Mouse (Mus musculus) MEL (cell line): Measurements from ENCODE around the gene Rsrp1. TPM values are rescaled to one million over a fixed set of nuclear protein-coding genes. Genes with fewer than 3 reads are reported as not detected.

ENCODE experiments used
- DNase-seq: peaks from one replicate; pipeline ENCODE4 v3.0.0; 2011; ENCODE audit warnings: low read depth, low spot score
- H3K27ac ChIP-seq: 2 replicates; pipeline ENCODE4 v1.5.1; 2012; ENCODE audit warnings: low read depth, mild to moderate bottlenecking, control low read depth, low read length, moderate library complexity; ENCODE audit not compliant: control insufficient read depth
- H3K27me3 ChIP-seq, 2 experiments: fragments of 150-350 bp in 1 of 2; sonication (generic) in 1 of 2; 2 replicates each; pipeline ENCODE4 v1.6.1; 2012; ENCODE audit warnings: low read length in 2 of 2, mild to moderate bottlenecking in 2 of 2, improper control_type of control experiment in 1 of 2, moderate library complexity in 1 of 2; ENCODE audit not compliant: insufficient read depth in 2 of 2, control insufficient read depth in 1 of 2
- H3K36me3 ChIP-seq, 2 experiments: 2 replicates each; pipeline ENCODE4 v1.6.1; 2012 to 2014; ENCODE audit warnings: low read length in 2 of 2, improper control_type of control experiment in 1 of 2, inconsistent platforms in 1 of 2, mild to moderate bottlenecking in 1 of 2; ENCODE audit not compliant: insufficient read depth in 2 of 2, control insufficient read depth in 1 of 2
- H3K4me1 ChIP-seq, 2 experiments: fragments of 150-350 bp in 1 of 2; sonication (generic) in 1 of 2; 2 replicates each; pipeline ENCODE4 v1.6.1; 2012; ENCODE audit warnings: low read length in 2 of 2, improper control_type of control experiment in 1 of 2, mild to moderate bottlenecking in 1 of 2; ENCODE audit not compliant: insufficient read depth in 2 of 2, control insufficient read depth in 1 of 2
- H3K4me3 ChIP-seq, 2 experiments: fragments of 150-350 bp in 1 of 2; sonication (generic) in 1 of 2; 2 replicates each; pipeline ENCODE4 v1.5.1; 2012; ENCODE audit warnings: low read depth in 2 of 2, low read length in 2 of 2, mild to moderate bottlenecking in 2 of 2, moderate library complexity in 2 of 2, control low read depth in 1 of 2, improper control_type of control experiment in 1 of 2; ENCODE audit not compliant: control insufficient read depth in 1 of 2, insufficient read depth in 1 of 2
- H3K79me2 ChIP-seq: 2 replicates; pipeline ENCODE4 v1.6.1; 2012; ENCODE audit warnings: mild to moderate bottlenecking, low read length, moderate library complexity; ENCODE audit not compliant: control insufficient read depth, poor library complexity, insufficient read depth
- H3K9ac ChIP-seq: 2 replicates; pipeline ENCODE4 v1.6.1; 2012; ENCODE audit warnings: low read depth, mild to moderate bottlenecking, control low read depth, low read length, moderate library complexity; ENCODE audit not compliant: control insufficient read depth, poor library complexity, severe bottlenecking
- H3K9me3 ChIP-seq: fragments of 150-350 bp; sonication (generic); replicated peaks from 2 replicates; pipeline ENCODE4 v1.6.1; 2012; ENCODE audit warnings: mild to moderate bottlenecking, low read length, improper control_type of control experiment, moderate library complexity; ENCODE audit not compliant: insufficient read depth
- BHLHE40 ChIP-seq: IDR thresholded peaks from 2 replicates; pipeline ENCODE4 v1.6.1; 2012; ENCODE audit warnings: low read depth, mild to moderate bottlenecking, inconsistent platforms, low read length, improper control_type of control experiment, borderline replicate concordance
- CHD1 ChIP-seq: IDR thresholded peaks from 2 replicates; pipeline ENCODE4 v1.6.1; 2012; ENCODE audit warnings: low read depth, mild to moderate bottlenecking, inconsistent platforms, low read length, improper control_type of control experiment
- CHD2 ChIP-seq: IDR thresholded peaks from 2 replicates; pipeline ENCODE4 v1.6.1; 2011; ENCODE audit warnings: low read length, improper control_type of control experiment
- E2F4 ChIP-seq: IDR thresholded peaks from 2 replicates; pipeline ENCODE4 v1.6.1; 2011; ENCODE audit warnings: low read depth, low read length, improper control_type of control experiment, borderline replicate concordance
- ELF1 ChIP-seq: IDR thresholded peaks from 2 replicates; pipeline ENCODE4 v1.6.1; 2014; ENCODE audit warnings: low read depth, mild to moderate bottlenecking, inconsistent platforms, low read length, improper control_type of control experiment, moderate library complexity
- EP300 ChIP-seq, 2 experiments: IDR thresholded peaks; 2 replicates each; pipeline ENCODE4 v1.6.1; 2011; ENCODE audit warnings: improper control_type of control experiment in 2 of 2, low read length in 2 of 2, low read depth in 1 of 2, mild to moderate bottlenecking in 1 of 2
- ETS1 ChIP-seq: IDR thresholded peaks from 2 replicates; pipeline ENCODE4 v1.6.1; 2012; ENCODE audit warnings: low read depth, mild to moderate bottlenecking, inconsistent platforms, low read length, improper control_type of control experiment, moderate library complexity
- GATA1 ChIP-seq: IDR thresholded peaks from 2 replicates; pipeline ENCODE4 v1.6.1; 2011; ENCODE audit warnings: low read depth, low read length, improper control_type of control experiment
- HCFC1 ChIP-seq: IDR thresholded peaks from 2 replicates; pipeline ENCODE4 v1.6.1; 2012; ENCODE audit warnings: low read depth, mild to moderate bottlenecking, inconsistent platforms, low read length, improper control_type of control experiment, moderate library complexity
- JUND ChIP-seq: IDR thresholded peaks from 2 replicates; pipeline ENCODE4 v1.6.1; 2011; ENCODE audit warnings: low read depth, mild to moderate bottlenecking, improper control_type of control experiment, low read length
- MAFK ChIP-seq: IDR thresholded peaks from 2 replicates; pipeline ENCODE4 v1.6.1; 2011; ENCODE audit warnings: low read depth, mild to moderate bottlenecking, low read length, improper control_type of control experiment, borderline replicate concordance
- MAX ChIP-seq: IDR thresholded peaks from 2 replicates; pipeline ENCODE4 v1.6.1; 2011; ENCODE audit warnings: low read length, improper control_type of control experiment
- MEF2A ChIP-seq: IDR thresholded peaks from 2 replicates; pipeline ENCODE4 v1.6.1; 2014; ENCODE audit warnings: low read depth, mild to moderate bottlenecking, inconsistent platforms, low read length, improper control_type of control experiment; ENCODE audit not compliant: poor library complexity, insufficient replicate concordance, severe bottlenecking; ENCODE audit errors: extremely low read depth
- MXI1 ChIP-seq: IDR thresholded peaks from 2 replicates; pipeline ENCODE4 v1.6.1; 2011; ENCODE audit warnings: mild to moderate bottlenecking, low read depth, low read length, improper control_type of control experiment
- NELFE ChIP-seq: IDR thresholded peaks from 2 replicates; pipeline ENCODE4 v1.6.1; 2011; ENCODE audit warnings: low read depth, low read length, improper control_type of control experiment
- POLR2A ChIP-seq, 2 experiments: IDR thresholded peaks; 2 replicates each; pipeline ENCODE4 v1.6.1; 2011 to 2012; ENCODE audit warnings: low read length in 2 of 2, mild to moderate bottlenecking in 2 of 2, control low read depth in 1 of 2, improper control_type of control experiment in 1 of 2, low read depth in 1 of 2, moderate library complexity in 1 of 2; ENCODE audit not compliant: control insufficient read depth in 1 of 2, insufficient read depth in 1 of 2, poor library complexity in 1 of 2
- RAD21 ChIP-seq: IDR thresholded peaks from 2 replicates; pipeline ENCODE4 v1.6.1; 2011; ENCODE audit warnings: mild to moderate bottlenecking, low read depth, low read length, improper control_type of control experiment
- SIN3A ChIP-seq: IDR thresholded peaks from 2 replicates; pipeline ENCODE4 v1.6.1; 2012; ENCODE audit warnings: low read length, improper control_type of control experiment, inconsistent platforms
- SMC3 ChIP-seq: IDR thresholded peaks from 2 replicates; pipeline ENCODE4 v1.6.1; 2011; ENCODE audit warnings: low read depth, low read length, improper control_type of control experiment
- TAL1 ChIP-seq: IDR thresholded peaks from 2 replicates; pipeline ENCODE4 v1.6.1; 2012; ENCODE audit warnings: mild to moderate bottlenecking, inconsistent platforms, low read length, moderate library complexity, mixed read lengths
- TCF12 ChIP-seq: IDR thresholded peaks from 2 replicates; pipeline ENCODE4 v1.6.1; 2014; ENCODE audit warnings: low read depth, mild to moderate bottlenecking, inconsistent platforms, low read length, improper control_type of control experiment, moderate library complexity
- USF1 ChIP-seq: IDR thresholded peaks from 2 replicates; pipeline ENCODE4 v1.6.1; 2014; ENCODE audit warnings: low read depth, mild to moderate bottlenecking, inconsistent platforms, low read length, improper control_type of control experiment, moderate library complexity
- USF2 ChIP-seq, 2 experiments: IDR thresholded peaks; 2 replicates each; pipeline ENCODE4 v1.6.1; 2011 to 2012; ENCODE audit warnings: improper control_type of control experiment in 2 of 2, low read length in 2 of 2, borderline replicate concordance in 1 of 2, inconsistent platforms in 1 of 2, low read depth in 1 of 2, mild to moderate bottlenecking in 1 of 2; ENCODE audit not compliant: insufficient read depth in 1 of 2
- ZC3H11A ChIP-seq: IDR thresholded peaks from 2 replicates; pipeline ENCODE4 v1.6.1; 2012; ENCODE audit warnings: low read depth, mild to moderate bottlenecking, inconsistent platforms, low read length, improper control_type of control experiment
- ZKSCAN1 ChIP-seq: IDR thresholded peaks from 2 replicates; pipeline ENCODE4 v1.6.1; 2012; ENCODE audit warnings: low read depth, mild to moderate bottlenecking, inconsistent platforms, low read length, improper control_type of control experiment, moderate library complexity
- ZMIZ1 ChIP-seq: IDR thresholded peaks from 2 replicates; pipeline ENCODE4 v1.6.1; 2012; ENCODE audit warnings: low read depth, mild to moderate bottlenecking, inconsistent platforms, low read length, improper control_type of control experiment, moderate library complexity
- polyA plus RNA-seq, 2 experiments: library from polyadenylated mRNA; stranded (reverse) in 1 of 2; unstranded in 1 of 2; fragments of >175 nt in 1 of 2; fragments of >200 nt in 1 of 2; gene quantifications; 2 replicates each; pipeline versions ENCODE4 v1.2.1 to v1.2.4; 2012; ENCODE audit warnings: low replicate concordance in 2 of 2, low read depth in 1 of 2; ENCODE audit not compliant: insufficient read length in 2 of 2, insufficient read depth in 1 of 2, missing spikeins in 1 of 2
- total RNA-seq: library from RNA; depleted of rRNA; stranded (reverse); fragments of 300-350 nt; gene quantifications from 2 replicates; pipeline ENCODE4 v1.2.3, GENCODE M21; 2012

Gene Rsrp1
- total and polyA plus RNA-seq, 3 experiments: 59.5 to 110 TPM; not detected in 1

DNA sequence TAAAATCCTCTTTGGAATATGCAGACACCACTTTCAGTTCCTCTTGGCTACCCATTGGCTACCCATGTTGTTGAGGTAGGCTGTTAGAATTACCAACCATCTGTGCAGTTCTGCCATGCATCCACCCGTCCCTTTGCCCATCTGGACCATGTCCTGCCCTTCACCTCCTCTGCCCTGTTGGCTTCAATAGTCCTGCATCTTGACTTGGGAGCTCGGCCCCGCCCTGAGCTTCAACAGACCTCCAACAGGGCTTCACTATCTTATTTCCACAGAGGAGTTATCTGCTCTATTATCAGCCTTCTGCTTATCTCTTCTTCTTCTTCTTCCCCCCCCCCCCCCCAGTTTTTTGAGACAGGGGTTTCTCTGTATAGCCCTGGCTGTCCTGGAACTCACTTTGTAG lies 6.2 kb upstream of the Rsrp1 start:
- Histone ChIP-seq H3K36me3 (peaks cover 6 to 33% of the 10 kb centered on the region in 2 experiments; a peak in 3 of 4 replicates), H3K9ac (peak overlapping the region; percentile 16), H3K27me3 (no peaks in the 10 kb centered on the region), H3K9me3 (no peaks in the 10 kb centered on the region), H3K4me1 (peaks cover 34 to 60% of the 10 kb centered on the region in 2 experiments), H3K4me3 (peak overlapping the region in 1 of 2 experiments; percentile 26; a peak in 1 of 4 replicates), H3K27ac (peak overlapping the region; percentile 67), H3K79me2 (peaks cover 11% of the 10 kb centered on the region)
- TF ChIP-seq ETS1 (peak; percentile 50), GATA1 (peak; percentile 75), SIN3A (no peak), TCF12 (peak; percentile 92), JUND (no peak), EP300 (IDR thresholded peaks at IDR 0.05; ENCODE audit: low read depth in 1 of 2, low read length in 2 of 2) (peak in 1 of 2 experiments; percentile 79; a peak in 3 of 4 replicates), TAL1 (peak; percentile 22; the same call in 1 of the 2 replicates)
- peak; percentile 58 for DNase-seq

DNA sequence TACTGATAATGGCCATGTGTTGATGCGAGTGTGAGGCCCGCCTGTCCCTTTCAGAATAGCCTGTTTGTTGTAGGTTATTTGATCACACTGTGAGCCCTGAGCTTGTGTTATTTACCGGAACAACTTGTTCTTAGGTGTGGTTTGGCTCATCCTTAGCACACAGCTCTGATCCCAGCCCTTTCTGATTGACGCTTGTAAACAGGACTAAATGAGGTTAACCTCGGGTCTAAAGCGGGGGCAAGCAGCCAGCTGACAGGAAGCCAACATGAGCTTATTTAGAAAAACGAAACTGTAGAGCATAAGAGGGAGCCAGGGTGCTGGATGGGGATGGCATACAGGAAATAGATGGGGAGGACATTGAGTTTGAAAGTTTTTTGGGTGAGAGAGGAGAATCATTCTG lies 5.0 kb upstream of the Rsrp1 start:
- Histone ChIP-seq H3K36me3 (peaks cover 0 to 36% of the 10 kb centered on the region in 2 experiments; a peak in 2 of 4 replicates), H3K4me1 (peaks cover 36 to 61% of the 10 kb centered on the region in 2 experiments), H3K9me3 (no peaks in the 10 kb centered on the region), H3K27me3 (no peaks in the 10 kb centered on the region)
- TF ChIP-seq MAX (peak; percentile 40; the same call in 1 of the 2 replicates), RAD21 (no peak), POLR2A (IDR thresholded peaks at IDR 0.05; ENCODE audit: control insufficient read depth in 1 of 2, insufficient read depth in 1 of 2, low read depth in 1 of 2, low read length in 2 of 2, poor library complexity in 1 of 2) (no peak), ZMIZ1 (no peak), GATA1 (no peak), TAL1 (no peak), NELFE (no peak), MAFK (no peak), HCFC1 (no peak), MXI1 (peak; percentile 40; the same call in 1 of the 2 replicates), CHD2 (no peak), ELF1 (no peak), ETS1 (peak; percentile 88), MEF2A (no peak), USF2 (IDR thresholded peaks at IDR 0.05; ENCODE audit: borderline replicate concordance in 1 of 2, insufficient read depth in 1 of 2, low read depth in 1 of 2, low read length in 2 of 2) (no peak), BHLHE40 (no peak), ZKSCAN1 (no peak), E2F4 (no peak), SMC3 (no peak), USF1 (0 out of 2 replicates have a peak, but pooled peaks have one; percentile 14), EP300 (IDR thresholded peaks at IDR 0.05; ENCODE audit: low read depth in 1 of 2, low read length in 2 of 2) (peak in 1 of 2 experiments; percentile 17; a peak in 1 of 4 replicates), CHD1 (no peak; the same call in 1 of the 2 replicates), TCF12 (no peak; the same call in 1 of the 2 replicates), ZC3H11A (no peak), SIN3A (peak; percentile 62)
- TF ChIP-seq, all 39 proteins: peak for 6
- DNase-seq: peak; percentile 65
- Histone ChIP-seq H3K79me2 (peaks cover 11% of the 10 kb centered on the region), H3K4me3 (peak overlapping the region in 1 of 2 experiments; percentile 0; a peak in 1 of 4 replicates), H3K9ac (peak overlapping the region; percentile 12), H3K27ac (peak overlapping the region; percentile 67)
